Mouse (Mus musculus) CH12.LX (cell line): Measurements from ENCODE around the gene Smpd1. TPM values are rescaled to one million over a fixed set of nuclear protein-coding genes. Genes with fewer than 3 reads are reported as not detected.

ENCODE experiments used
- DNase-seq: peaks from one replicate; pipeline ENCODE4 v3.0.0-alpha.2; 2013; ENCODE audit errors: extremely low read depth
- H3K27ac ChIP-seq: 2 replicates; pipeline ENCODE4 v1.5.1; 2012; ENCODE audit warnings: low read depth, mild to moderate bottlenecking, control low read depth, moderate library complexity; ENCODE audit not compliant: insufficient read depth
- H3K27me3 ChIP-seq: replicated peaks from 2 replicates; pipeline ENCODE3; 2012; ENCODE audit warnings: inconsistent platforms
- H3K36me3 ChIP-seq, 2 experiments: replicated peaks in 1 of 2; 2 replicates each; pipeline versions ENCODE3 to v1.6.1; 2012; ENCODE audit warnings: inconsistent platforms in 1 of 2, low read length in 1 of 2, mild to moderate bottlenecking in 1 of 2, mixed read lengths in 1 of 2, moderate library complexity in 1 of 2; ENCODE audit not compliant: control insufficient read depth in 1 of 2, insufficient read depth in 1 of 2
- H3K4me1 ChIP-seq, 2 experiments: 2 replicates each; pipeline ENCODE4 v1.6.1; 2012; ENCODE audit warnings: inconsistent platforms in 1 of 2, moderate library complexity in 1 of 2; ENCODE audit not compliant: insufficient read depth in 2 of 2, control insufficient read depth in 1 of 2
- H3K4me2 ChIP-seq: 2 replicates; pipeline ENCODE4 v1.6.1; 2012; ENCODE audit warnings: low read depth, mild to moderate bottlenecking, control low read depth; ENCODE audit not compliant: poor library complexity, insufficient read depth, severe bottlenecking
- H3K4me3 ChIP-seq, 3 experiments: fragments of 150-350 bp in 1 of 3; sonication (generic) in 1 of 3; replicated peaks in 1 of 3; 2 replicates each; pipeline versions ENCODE3 to v1.5.1; 2011 to 2012; ENCODE audit warnings: low read depth in 2 of 3, low read length in 2 of 3, mild to moderate bottlenecking in 2 of 3, moderate library complexity in 2 of 3, control low read depth in 1 of 3, improper control_type of control experiment in 1 of 3, inconsistent platforms in 1 of 3, mixed read lengths in 1 of 3; ENCODE audit not compliant: poor library complexity in 1 of 3
- H3K79me2 ChIP-seq: replicated peaks from 2 replicates; pipeline ENCODE4 v1.6.1; 2012; ENCODE audit warnings: mild to moderate bottlenecking, moderate library complexity; ENCODE audit not compliant: control insufficient read depth, poor library complexity, insufficient read depth, severe bottlenecking; ENCODE audit errors: extremely low read depth
- H3K9ac ChIP-seq: 2 replicates; pipeline ENCODE4 v1.6.1; 2012; ENCODE audit warnings: low read depth, mild to moderate bottlenecking, control low read depth, moderate library complexity; ENCODE audit not compliant: insufficient read depth
- H3K9me3 ChIP-seq: replicated peaks from 2 replicates; pipeline ENCODE3; 2012; ENCODE audit warnings: low read length, inconsistent platforms, mixed read lengths
- BHLHE40 ChIP-seq: IDR thresholded peaks from 2 replicates; pipeline ENCODE4 v1.6.1; 2011; ENCODE audit warnings: mild to moderate bottlenecking, low read depth, low read length, improper control_type of control experiment
- CHD1 ChIP-seq: IDR thresholded peaks from 2 replicates; pipeline ENCODE4 v1.6.1; 2012; ENCODE audit warnings: low read depth, low read length, improper control_type of control experiment, inconsistent platforms
- CHD2 ChIP-seq: IDR thresholded peaks from 2 replicates; pipeline ENCODE4 v1.6.1; 2011; ENCODE audit warnings: low read length, improper control_type of control experiment
- E2F4 ChIP-seq: IDR thresholded peaks from 2 replicates; pipeline ENCODE4 v1.6.1; 2011; ENCODE audit warnings: low read depth, low read length, improper control_type of control experiment; ENCODE audit not compliant: insufficient replicate concordance
- EP300 ChIP-seq: IDR thresholded peaks from 2 replicates; pipeline ENCODE4 v1.6.1; 2011; ENCODE audit warnings: low read length, improper control_type of control experiment
- HCFC1 ChIP-seq: IDR thresholded peaks from 2 replicates; pipeline ENCODE4 v1.6.1; 2012; ENCODE audit warnings: low read depth, mild to moderate bottlenecking, inconsistent platforms, low read length, improper control_type of control experiment
- JUND ChIP-seq: conservative IDR thresholded peaks from 2 replicates; pipeline ENCODE4 v1.6.1; 2011; ENCODE audit warnings: low read depth, low read length, improper control_type of control experiment
- KAT2A ChIP-seq: IDR thresholded peaks from 2 replicates; pipeline ENCODE4 v1.6.1; 2012; ENCODE audit warnings: low read length, improper control_type of control experiment, inconsistent platforms; ENCODE audit not compliant: insufficient replicate concordance
- MAX ChIP-seq: IDR thresholded peaks from 2 replicates; pipeline ENCODE4 v1.6.1; 2011; ENCODE audit warnings: low read length, improper control_type of control experiment
- MEF2A ChIP-seq: IDR thresholded peaks from 2 replicates; pipeline ENCODE4 v1.6.1; 2014; ENCODE audit warnings: low read depth, mild to moderate bottlenecking, inconsistent platforms, low read length, improper control_type of control experiment, borderline replicate concordance
- MXI1 ChIP-seq: IDR thresholded peaks from 2 replicates; pipeline ENCODE4 v1.6.1; 2011; ENCODE audit warnings: mild to moderate bottlenecking, low read depth, low read length, improper control_type of control experiment
- MYC ChIP-seq: IDR thresholded peaks from 2 replicates; pipeline ENCODE4 v1.6.1; 2011; ENCODE audit warnings: low read depth, mild to moderate bottlenecking, improper control_type of control experiment, low read length
- NELFE ChIP-seq: IDR thresholded peaks from 2 replicates; pipeline ENCODE4 v1.6.1; 2011; ENCODE audit warnings: low read depth, low read length, improper control_type of control experiment
- NRF1 ChIP-seq: IDR thresholded peaks from 2 replicates; pipeline ENCODE4 v1.6.1; 2014; ENCODE audit warnings: low read depth, mild to moderate bottlenecking, inconsistent platforms, low read length, improper control_type of control experiment, moderate library complexity
- PAX5 ChIP-seq: IDR thresholded peaks from 2 replicates; pipeline ENCODE4 v1.6.1; 2012; ENCODE audit warnings: low read length, inconsistent platforms, mixed read lengths
- POLR2A ChIP-seq: IDR thresholded peaks from 2 replicates; pipeline ENCODE4 v1.6.1; 2011; ENCODE audit warnings: low read depth, mild to moderate bottlenecking, improper control_type of control experiment, low read length
- RAD21 ChIP-seq: IDR thresholded peaks from 2 replicates; pipeline ENCODE4 v1.6.1; 2011; ENCODE audit warnings: low read depth, mild to moderate bottlenecking, low read length, improper control_type of control experiment, moderate library complexity
- RCOR1 ChIP-seq: conservative IDR thresholded peaks from 2 replicates; pipeline ENCODE4 v1.6.1; 2012; ENCODE audit warnings: low read depth, mild to moderate bottlenecking, inconsistent platforms, low read length, improper control_type of control experiment
- SMC3 ChIP-seq: IDR thresholded peaks from 2 replicates; pipeline ENCODE4 v1.6.1; 2011; ENCODE audit warnings: low read depth, low read length, improper control_type of control experiment
- TBP ChIP-seq: conservative IDR thresholded peaks from 2 replicates; pipeline ENCODE4 v1.6.1; 2011; ENCODE audit warnings: low read depth, low read length, improper control_type of control experiment
- TCF12 ChIP-seq: IDR thresholded peaks from 2 replicates; pipeline ENCODE4 v1.6.1; 2014; ENCODE audit warnings: low read depth, mild to moderate bottlenecking, inconsistent platforms, low read length, improper control_type of control experiment
- USF2 ChIP-seq: conservative IDR thresholded peaks from 2 replicates; pipeline ENCODE4 v1.6.1; 2011; ENCODE audit warnings: low read depth, low read length, improper control_type of control experiment
- ZC3H11A ChIP-seq: IDR thresholded peaks from 2 replicates; pipeline ENCODE4 v1.6.1; 2012; ENCODE audit warnings: low read depth, mild to moderate bottlenecking, inconsistent platforms, low read length, improper control_type of control experiment
- ZKSCAN1 ChIP-seq: IDR thresholded peaks from 2 replicates; pipeline ENCODE4 v1.6.1; 2012; ENCODE audit warnings: low read depth, inconsistent platforms, low read length, improper control_type of control experiment, borderline replicate concordance
- ZNF384 ChIP-seq: IDR thresholded peaks from 2 replicates; pipeline ENCODE4 v1.6.1; 2012; ENCODE audit warnings: low read depth, low read length, improper control_type of control experiment, inconsistent platforms
- dilution Hi-C: fragments of 300-500 bp; cut with MboI; formaldehyde crosslinking; loops from 2 replicates; pipeline ENCODE4 v1.14.3; 2020; ENCODE audit warnings: low sequenced_read_pairs; ENCODE audit not compliant: extremely low pct_unique_long_range_greater_than_20kb, extremely low pct_ligation_motif_present
- in situ Hi-C: fragments of 300-500 bp; cut with MboI; formaldehyde crosslinking; loops from 3 replicates; pipeline ENCODE4 v1.14.3; 2019; ENCODE audit warnings: low sequenced_read_pairs, low pct_ligation_motif_present, low pct_unique_long_range_greater_than_20kb, mixed read lengths
- polyA plus RNA-seq: library from polyadenylated mRNA; unstranded; fragments of >175 nt; gene quantifications from 2 replicates; pipeline ENCODE4 v1.2.1, GENCODE M21; 2012; ENCODE audit warnings: low read depth; ENCODE audit not compliant: insufficient read length
- total RNA-seq, 2 experiments: library from RNA; depleted of rRNA; stranded (reverse); fragments of 300-350 nt in 1 of 2; fragments of >200 nt in 1 of 2; gene quantifications; 2 replicates each; pipeline ENCODE4 v1.2.3; 2012 to 2014

Gene Smpd1
- total and polyA plus RNA-seq, 3 experiments: 16.9 to 22.5 (median 17.9) TPM

- dilution Hi-C loops: no loop called here
- Histone ChIP-seq H3K4me1 (0 out of 4 replicates have a peak, but pooled peaks cover 0 to 3% of the 10 kb centered on the region in 2 experiments), H3K9ac (no peak overlapping the region), H3K27me3 (peaks cover 1% of the 10 kb centered on the region), H3K36me3 (no peaks in the 10 kb centered on the region), H3K4me2 (no peak overlapping the region), H3K9me3 (no peaks in the 10 kb centered on the region), H3K27ac (no peak overlapping the region), H3K4me3 (no peak overlapping the region), H3K79me2 (no peaks in the 10 kb centered on the region)
- no peak for TF ChIP-seq SMC3
- no peak for TF ChIP-seq KAT2A
- no peak for TF ChIP-seq EP300
- no peak for TF ChIP-seq JUND
- TF ChIP-seq MAX: no peak
- TF ChIP-seq MYC: no peak
- no peak for TF ChIP-seq POLR2A
- TF ChIP-seq MEF2A: no peak
- TF ChIP-seq MXI1: no peak
- no peak for TF ChIP-seq CHD2
- TF ChIP-seq HCFC1: no peak
- no peak for TF ChIP-seq RCOR1
- in situ Hi-C loops: no loop called here
- DNase-seq: no peak
Observed at GRCm38 (mm10) chr7:105510143-105510542, 44.0 kb upstream of the Smpd1 start.

GRCm38 (mm10) chr7:105513845-105514291 lies 40.3 kb upstream of the Smpd1 start:
- H3K4me2 ChIP-seq: no peak overlapping the region
- peaks cover 1% of the 10 kb centered on the region for H3K27me3 ChIP-seq
- TF ChIP-seq ZNF384 (no peak), NELFE (no peak), KAT2A (no peak), CHD2 (no peak)
- no peak overlapping the region for H3K27ac ChIP-seq
- in situ Hi-C loops: no loop called here
- H3K4me3 ChIP-seq: no peak overlapping the region
- no peaks in the 10 kb centered on the region for H3K9me3 ChIP-seq
- no peaks in the 10 kb centered on the region for H3K36me3 ChIP-seq
- H3K4me1 ChIP-seq: no peaks in the 10 kb centered on the region
- DNase-seq: no peak
- no peaks in the 10 kb centered on the region for H3K79me2 ChIP-seq
- dilution Hi-C loops: no loop called here
- H3K9ac ChIP-seq: no peak overlapping the region

- TF ChIP-seq MEF2A (no peak), BHLHE40 (no peak), USF2 (no peak), KAT2A (no peak), ZKSCAN1 (no peak), NRF1 (no peak), TBP (no peak), POLR2A (no peak), CHD1 (no peak), MAX (no peak), E2F4 (no peak), TCF12 (no peak), RAD21 (no peak), PAX5 (no peak), ZC3H11A (no peak), ZNF384 (no peak)
- TF ChIP-seq, all 38 proteins: peak for 0
- no peak overlapping the region for H3K4me2 ChIP-seq
- no peaks in the 10 kb centered on the region for H3K36me3 ChIP-seq
- in situ Hi-C loops (no loop called here), dilution Hi-C loops (no loop called here)
- no peaks in the 10 kb centered on the region for H3K9me3 ChIP-seq
- no peak overlapping the region for H3K9ac ChIP-seq
- peaks cover 1% of the 10 kb centered on the region for H3K27me3 ChIP-seq
- H3K4me1 ChIP-seq: peaks cover 0 to 4% of the 10 kb centered on the region in 2 experiments; a peak in 2 of 4 replicates
- no peak overlapping the region for H3K4me3 ChIP-seq
- no peak overlapping the region for H3K27ac ChIP-seq
- DNase-seq: no peak
- no peaks in the 10 kb centered on the region for H3K79me2 ChIP-seq
Observed at GRCm38 (mm10) chr7:105514561-105514960, 39.6 kb upstream of the Smpd1 start.
